ENCODE assay signal across 8 mouse cellular contexts in the genomic region with DNA sequence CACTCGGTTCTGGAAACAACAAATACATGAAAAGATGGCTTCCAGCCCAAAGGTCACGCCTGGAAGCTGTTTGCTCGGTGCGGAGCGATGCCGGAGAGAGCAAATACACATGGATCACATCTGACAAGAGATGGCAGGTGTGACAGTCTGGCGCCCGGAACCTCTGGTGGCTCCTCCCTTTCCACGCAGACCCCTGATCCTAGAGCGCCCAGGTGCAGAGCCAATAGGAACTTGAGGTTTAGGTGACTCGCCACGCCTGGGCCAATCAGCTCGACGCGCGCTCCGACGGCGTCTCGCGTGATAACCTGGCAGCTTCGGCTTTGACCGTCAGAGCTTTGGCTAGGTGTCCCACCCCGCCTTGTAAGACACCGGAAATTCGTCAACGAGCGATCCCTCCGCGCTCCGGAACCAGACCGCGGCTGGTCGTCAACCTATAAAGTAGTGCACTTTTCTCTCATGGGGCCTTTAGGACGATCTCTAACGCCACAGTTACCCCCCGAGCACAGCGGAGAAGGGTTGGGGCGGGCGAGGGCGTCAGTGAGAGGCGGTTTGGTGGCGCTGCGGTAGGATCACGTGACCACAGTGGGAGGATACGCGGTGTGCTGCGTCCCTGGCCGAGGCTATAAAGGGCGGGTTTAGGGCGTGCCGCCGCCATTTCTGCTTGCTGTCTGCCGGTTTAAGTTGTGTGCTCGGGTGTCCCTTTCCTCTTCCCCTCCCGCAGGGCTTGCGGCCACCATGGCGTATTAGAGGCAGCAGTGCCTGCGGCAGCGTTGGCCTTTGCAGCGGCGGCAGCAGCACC. TPM values are rescaled to one million over a fixed set of nuclear protein-coding genes. Genes with fewer than 3 reads are reported as not detected.
A peak's percentile ranks its signal among the peaks of the same experiment; 100 is the strongest.
DNase-seq lines count a peak whose midpoint lies in the region; ATAC-seq and TF ChIP-seq lines count a peak whose summit lies in the region.

A gene (plus strand): TSS at position 338 of the 799 bp plus-strand sequence.

- DNase-seq in c-Kit-positive CD71-positive TER-119-positive erythroid progenitor cells, embryonic 14.5 days (ENCODE audit: low spot score): peak; percentile 97
- peak; percentile 98 for DNase-seq in heart, postnatal 0 days (ENCODE audit: low spot score)
- peak; percentile 97 to 99 for DNase-seq in kidney, postnatal 4 days

- peak; percentile 100 for TF ChIP-seq POLR2A in testis, adult 2 months (IDR thresholded peaks at IDR 0.05; ENCODE audit: control insufficient read depth, low read depth, low read length)

- TF ChIP-seq EP300 in heart, postnatal 0 days (IDR thresholded peaks at IDR 0.05; ENCODE audit: low read depth): peak; percentile 82

- under 1% methylated on average over 62 of the region's 62 CpGs for whole genome bisulfite sequencing in forebrain, embryonic 12.5 days
- WGBS in heart, postnatal 0 days: under 1% methylated on average over 61 of the region's 62 CpGs
- under 1% methylated on average over 62 of the region's 62 CpGs for WGBS in liver, embryonic 16.5 days (ENCODE audit: insufficient replicate concordance)
- WGBS in neural tube, embryonic 13.5 days: under 1% methylated on average over 62 of the region's 62 CpGs

- TF ChIP-seq CTCF in E14TG2a.4 (conservative IDR thresholded peaks at IDR 0.05; ENCODE audit: low read length): no peak
- TF ChIP-seq CTCF in heart, postnatal 0 days (IDR thresholded peaks at IDR 0.05; ENCODE audit: low read depth): no peak
- no peak for TF ChIP-seq CTCF in testis, adult 2 months (IDR thresholded peaks at IDR 0.05; ENCODE audit: control insufficient read depth, insufficient read depth, insufficient replicate concordance, low read depth, low read length)

- peak within 1 kb of the TSS; percentile 100 for H3K9ac ChIP-seq in forebrain, embryonic 12.5 days
- peak within 1 kb of the TSS; percentile 97 for H3K9ac ChIP-seq in heart, postnatal 0 days (replicated peaks; ENCODE audit: low read depth, low read length)
- peak within 1 kb of the TSS; percentile 96 for H3K9ac ChIP-seq in liver, embryonic 16.5 days (ENCODE audit: low read depth, low read length)
- H3K9ac ChIP-seq in neural tube, embryonic 13.5 days: peak within 1 kb of the TSS; percentile 100

- no peaks in the 10 kb centered on the region for H3K27me3 ChIP-seq in E14TG2a.4 (ENCODE audit: insufficient read depth, low read length)
- H3K27me3 ChIP-seq in forebrain, embryonic 12.5 days: no peaks in the 10 kb centered on the region
- H3K27me3 ChIP-seq in heart, postnatal 0 days (ENCODE audit: control insufficient read depth, insufficient read depth, low read length): no peaks in the 10 kb centered on the region
- H3K27me3 ChIP-seq in liver, embryonic 16.5 days (ENCODE audit: control insufficient read depth, insufficient read depth, low read depth, low read length): no peaks in the 10 kb centered on the region
- H3K27me3 ChIP-seq in neural tube, embryonic 13.5 days: no peaks in the 10 kb centered on the region
- no peaks in the 10 kb centered on the region for H3K27me3 ChIP-seq in testis, adult 2 months (ENCODE audit: control insufficient read depth, insufficient read depth, low read length)

- peak; percentile 97 for ATAC-seq in forebrain, embryonic 12.5 days (ENCODE audit: low FRiP score)
- peak; percentile 89 for ATAC-seq in heart, postnatal 0 days (ENCODE audit: insufficient read depth, low read depth)
- peak; percentile 89 for ATAC-seq in liver, embryonic 16.5 days (ENCODE audit: low read depth)
- ATAC-seq in neural tube, embryonic 13.5 days (ENCODE audit: low read depth): peak; percentile 97

- H3K9me3 ChIP-seq in E14TG2a.4 (ENCODE audit: low read length): no peaks in the 10 kb centered on the region
- H3K9me3 ChIP-seq in forebrain, embryonic 12.5 days: no peaks in the 10 kb centered on the region
- H3K9me3 ChIP-seq in heart, postnatal 0 days (replicated peaks; ENCODE audit: control insufficient read depth, low read length): no peaks in the 10 kb centered on the region
- H3K9me3 ChIP-seq in liver, embryonic 16.5 days (replicated peaks; ENCODE audit: control insufficient read depth, low read length): no peaks in the 10 kb centered on the region
- H3K9me3 ChIP-seq in neural tube, embryonic 13.5 days: no peaks in the 10 kb centered on the region

- H3K4me3 ChIP-seq in E14TG2a.4 (replicated peaks; ENCODE audit: low read length): peak within 1 kb of the TSS; percentile 93
- peak within 1 kb of the TSS; percentile 100 for H3K4me3 ChIP-seq in forebrain, embryonic 12.5 days (replicated peaks)
- H3K4me3 ChIP-seq in heart, postnatal 0 days (ENCODE audit: low read depth, low read length): peak within 1 kb of the TSS; percentile 79
- peak within 1 kb of the TSS; percentile 91 for H3K4me3 ChIP-seq in liver, embryonic 16.5 days (ENCODE audit: low read depth, low read length)
- H3K4me3 ChIP-seq in neural tube, embryonic 13.5 days: peak within 1 kb of the TSS; percentile 100
- peak within 1 kb of the TSS; percentile 87 for H3K4me3 ChIP-seq in testis, adult 2 months (ENCODE audit: control insufficient read depth, low read depth, low read length)

- peak within 1 kb of the TSS; percentile 93 for H3K4me2 ChIP-seq in forebrain, embryonic 12.5 days
- H3K4me2 ChIP-seq in heart, postnatal 0 days (ENCODE audit: low read depth, low read length): peak within 1 kb of the TSS; percentile 95
- peak within 1 kb of the TSS; percentile 97 for H3K4me2 ChIP-seq in liver, embryonic 16.5 days (ENCODE audit: low read depth, low read length)
- H3K4me2 ChIP-seq in neural tube, embryonic 13.5 days: peak within 1 kb of the TSS; percentile 100

- peak within 1 kb of the TSS; percentile 98 for H3K27ac ChIP-seq in forebrain, embryonic 12.5 days
- peak within 1 kb of the TSS; percentile 98 for H3K27ac ChIP-seq in heart, postnatal 0 days (ENCODE audit: low read depth)
- peak within 1 kb of the TSS; percentile 99 for H3K27ac ChIP-seq in liver, embryonic 16.5 days (ENCODE audit: low read length)
- peak within 1 kb of the TSS; percentile 99 for H3K27ac ChIP-seq in neural tube, embryonic 13.5 days (replicated peaks)
- peak within 1 kb of the TSS; percentile 97 for H3K27ac ChIP-seq in testis, adult 2 months (ENCODE audit: control insufficient read depth, insufficient read depth, low read depth, low read length)

- H3K4me1 ChIP-seq in E14TG2a.4 (replicated peaks; ENCODE audit: low read depth, low read length): peaks cover 55% of the 10 kb centered on the region
- H3K4me1 ChIP-seq in forebrain, embryonic 12.5 days: peaks cover 33% of the 10 kb centered on the region
- peaks cover 33% of the 10 kb centered on the region for H3K4me1 ChIP-seq in heart, postnatal 0 days (ENCODE audit: control insufficient read depth, insufficient read depth)
- H3K4me1 ChIP-seq in liver, embryonic 16.5 days (ENCODE audit: control insufficient read depth, low read depth, low read length): peaks cover 74% of the 10 kb centered on the region
- H3K4me1 ChIP-seq in neural tube, embryonic 13.5 days (replicated peaks): peaks cover 37% of the 10 kb centered on the region
- H3K4me1 ChIP-seq in testis, adult 2 months (ENCODE audit: control insufficient read depth, insufficient read depth, low read length): peaks cover 8% of the 10 kb centered on the region

- peaks cover 76% of the 10 kb centered on the region for H3K36me3 ChIP-seq in E14TG2a.4 (ENCODE audit: insufficient read depth, low read length)
- H3K36me3 ChIP-seq in forebrain, embryonic 12.5 days (replicated peaks): peaks cover 57% of the 10 kb centered on the region
- H3K36me3 ChIP-seq in heart, postnatal 0 days (replicated peaks; ENCODE audit: control insufficient read depth, insufficient read depth, low read length): peaks cover 30% of the 10 kb centered on the region
- H3K36me3 ChIP-seq in liver, embryonic 16.5 days (ENCODE audit: control insufficient read depth, insufficient read depth): peaks cover 24% of the 10 kb centered on the region
- peaks cover 62% of the 10 kb centered on the region for H3K36me3 ChIP-seq in neural tube, embryonic 13.5 days
- no peaks in the 10 kb centered on the region; the same call in none of the 2 replicates for H3K36me3 ChIP-seq in testis, adult 2 months (ENCODE audit: control insufficient read depth, insufficient read depth, low read length)

RNA-seq across cellular contexts. Expression of the gene that starts here (rescaled TPM):
- polyA plus RNA-seq in forebrain, embryonic 12.5 days (2016; fragmentation: Nextera tagmentation; extraction: Ambion mirVana): 132 and 142 TPM in 2 replicates
- total RNA-seq in heart, postnatal 0 days (2014; rRNA removed; ENCODE audit: low replicate concordance): 122 and 128 TPM in 2 replicates
- polyA plus RNA-seq in heart, postnatal 0 days (2015; fragmentation: Nextera tagmentation; extraction: Ambion mirVana): 63.5 and 65.0 TPM in 2 replicates
- polyA plus RNA-seq in liver, embryonic 16.5 days (2015; fragmentation: Nextera tagmentation; extraction: Ambion mirVana): 138 and 139 TPM in 2 replicates
- 114 TPM in 2 replicates for polyA plus RNA-seq in neural tube, embryonic 13.5 days (2015; fragmentation: Nextera tagmentation; extraction: Ambion mirVana)
- polyA plus RNA-seq in testis, adult 2 months (2012; rRNA removed): 46.0 and 46.7 TPM in 2 replicates

Comparison
In these comparisons a context has a peak if more than half of its experiments do, and no peak if none do; other contexts are left out.
1. Peak in every context shown above with its lines: DNase-seq, ATAC-seq, H3K4me3 ChIP-seq and H3K27ac ChIP-seq.